Mouse (Mus musculus): ENCODE results near the gene Slc11a2. TPM values are rescaled to one million over a fixed set of nuclear protein-coding genes. Genes with fewer than 3 reads are reported as not detected.

The Slc11a2 gene
- total RNA-seq (2021) = 10 to 100 TPM; 60.0 to 70.8 TPM
- long read RNA-seq, experiment 1, full-length matches to known transcripts = 28 of 53 reads
- long read RNA-seq, experiment 1, partial matches to known transcripts = 10 of 53 reads
- long read RNA-seq, experiment 1, other reads (novel, unspliced or antisense) = 15 of 53 reads
- long read RNA-seq, experiment 2, full-length matches to known transcripts = 14 of 51 reads
- long read RNA-seq, experiment 2, partial matches to known transcripts = 18 of 51 reads
- long read RNA-seq, experiment 2, other reads (novel, unspliced or antisense) = 19 of 51 reads

DNA sequence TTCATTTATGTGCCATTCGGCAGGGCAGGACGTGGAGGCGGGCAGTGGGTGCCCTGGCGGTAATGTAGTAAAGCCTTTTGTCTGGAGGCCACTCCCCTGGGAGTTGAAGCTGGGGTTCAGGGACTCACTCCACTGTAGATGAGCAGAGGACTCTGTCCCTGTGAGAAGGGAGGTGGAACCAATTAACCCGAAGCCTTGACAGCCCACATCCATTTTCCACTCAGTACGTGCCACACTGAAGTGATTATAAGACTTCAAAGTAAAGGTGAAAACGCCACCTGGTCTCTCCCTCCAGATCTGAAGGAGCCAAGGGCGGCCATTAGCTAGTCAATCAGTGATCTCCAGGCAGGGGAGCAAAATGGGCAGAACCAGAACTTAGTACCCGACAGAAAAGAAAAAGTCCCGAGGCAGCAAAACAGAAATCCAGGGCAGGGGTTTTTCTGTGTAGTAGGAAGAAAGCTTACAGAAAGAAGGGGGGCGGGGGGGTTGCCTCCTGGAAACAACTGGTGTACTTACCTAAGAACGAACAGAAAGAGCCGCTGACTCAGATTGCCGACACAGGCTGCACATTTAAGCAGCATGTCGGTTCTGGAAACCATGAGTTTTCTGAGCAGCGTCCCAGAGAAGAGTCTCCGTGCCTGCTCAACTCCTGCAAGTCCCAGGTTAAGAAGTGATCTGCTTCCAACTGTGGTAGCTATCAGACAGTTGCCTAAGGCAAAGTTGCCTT is at the start of gene Slc11a2:
Gene Slc11a2, minus strand, starts transcription at position 677 of the 727 bp plus-strand sequence.
- peak within 1 kb of the TSS; percentile 92; the same call in 1 of the 2 replicates for H3K4me3 ChIP-seq
- no peak for TF ChIP-seq CTCF (IDR thresholded peaks at IDR 0.05)

GRCm38 (mm10) chr15:100473926-100474503 is 49.1 kb upstream of the Slc11a2 start:
- H3K4me3 ChIP-seq = no peak overlapping the region
- no peak overlapping the region for H3K27ac ChIP-seq
- no peak for TF ChIP-seq CTCF (IDR thresholded peaks at IDR 0.05)
- intact Hi-C loops (cut with DNase I) = no loop called here
- DNase-seq (ENCODE audit: extremely low spot score in 1 of 2, low spot score in 2 of 2) = no peak

More for the DNA sequence above, at the start of gene Slc11a2:
- no peak for DNase-seq (ENCODE audit: extremely low spot score in 1 of 2, low spot score in 2 of 2)
- intact Hi-C loops (cut with DNase I) = no loop called here
- no peak within 1 kb of the TSS for H3K27ac ChIP-seq

GRCm38 (mm10) chr15:100470037-100470436 is 45.2 kb upstream of the Slc11a2 start:
- peak overlapping the region; percentile 97 for H3K4me3 ChIP-seq
- no peak for DNase-seq (ENCODE audit: extremely low spot score in 1 of 2, low spot score in 2 of 2)
- intact Hi-C loops (cut with DNase I) = no loop called here
- no peak overlapping the region for H3K27ac ChIP-seq
- no peak for TF ChIP-seq CTCF (IDR thresholded peaks at IDR 0.05)

DNA sequence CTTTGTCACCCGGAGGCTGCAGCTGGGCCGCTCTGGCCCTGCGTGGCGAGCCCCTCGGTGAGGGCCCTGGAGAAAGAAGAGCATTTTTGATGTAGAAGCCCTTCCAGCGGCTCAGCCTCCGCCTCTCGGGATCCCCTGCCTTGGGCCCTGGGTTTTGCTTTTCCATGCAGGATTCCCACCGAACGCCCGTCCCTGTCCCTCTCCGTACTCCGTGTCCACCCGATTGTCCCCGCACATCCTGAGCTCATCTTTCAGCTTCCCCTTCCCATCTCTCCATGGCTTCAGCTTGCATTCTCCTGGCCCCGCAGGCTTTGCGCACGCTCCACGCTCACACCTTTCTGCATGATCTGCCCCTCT is 44.3 kb upstream of the Slc11a2 start:
- Histone ChIP-seq H3K27ac (peak overlapping the region; percentile 96), H3K4me3 (peak overlapping the region; percentile 97)
- no peak for TF ChIP-seq CTCF (IDR thresholded peaks at IDR 0.05)
- no peak for DNase-seq (ENCODE audit: extremely low spot score in 1 of 2, low spot score in 2 of 2)
- intact Hi-C loops (cut with DNase I) = loop anchor here (2.0 to 5.0 kb wide), 2 partner anchors 26 to 213 kb away; partner anchors contain the start of gene Csrnp2

- TF ChIP-seq CTCF (IDR thresholded peaks at IDR 0.05) = peak; percentile 96
- DNase-seq (ENCODE audit: extremely low spot score in 1 of 2, low spot score in 2 of 2) = peak; percentile 90 to 92
- H3K4me3 ChIP-seq = peak within 1 kb of the TSS; percentile 97
- intact Hi-C loops (cut with DNase I) = loop anchor here (2.0 to 5.0 kb wide), 2 partner anchors 26 to 214 kb away; partner anchors contain the start of gene Csrnp2
- H3K27ac ChIP-seq = peak within 1 kb of the TSS; percentile 96
Observed at GRCm38 (mm10) chr15:100468295-100469188, 43.7 kb upstream of the Slc11a2 start, which contains the start of gene Letmd1. Gene Letmd1 (plus strand): TSS chr15:100469023.

- Histone ChIP-seq H3K4me3 (peak overlapping the region; percentile 97), H3K27ac (no peak overlapping the region)
- TF ChIP-seq CTCF (IDR thresholded peaks at IDR 0.05) = no peak
- intact Hi-C loops (cut with DNase I) = loop anchor here (2.0 to 5.0 kb wide), 2 partner anchors 27 to 215 kb away; partner anchors contain the start of gene Csrnp2
- no peak for DNase-seq (ENCODE audit: extremely low spot score in 1 of 2, low spot score in 2 of 2)
Observed at GRCm38 (mm10) chr15:100467738-100468137, 42.9 kb upstream of the Slc11a2 start.

- TF ChIP-seq CTCF (IDR thresholded peaks at IDR 0.05) = peak; percentile 28
- intact Hi-C loops (cut with DNase I) = loop anchor here (5.0 kb wide), 1 partner anchor 217 kb away; no protein-coding TSS in a partner anchor
- Histone ChIP-seq H3K4me3 (no peak overlapping the region), H3K27ac (no peak overlapping the region)
- no peak for DNase-seq (ENCODE audit: extremely low spot score in 1 of 2, low spot score in 2 of 2)
Observed at GRCm38 (mm10) chr15:100465432-100465831, 40.6 kb upstream of the Slc11a2 start.

DNA sequence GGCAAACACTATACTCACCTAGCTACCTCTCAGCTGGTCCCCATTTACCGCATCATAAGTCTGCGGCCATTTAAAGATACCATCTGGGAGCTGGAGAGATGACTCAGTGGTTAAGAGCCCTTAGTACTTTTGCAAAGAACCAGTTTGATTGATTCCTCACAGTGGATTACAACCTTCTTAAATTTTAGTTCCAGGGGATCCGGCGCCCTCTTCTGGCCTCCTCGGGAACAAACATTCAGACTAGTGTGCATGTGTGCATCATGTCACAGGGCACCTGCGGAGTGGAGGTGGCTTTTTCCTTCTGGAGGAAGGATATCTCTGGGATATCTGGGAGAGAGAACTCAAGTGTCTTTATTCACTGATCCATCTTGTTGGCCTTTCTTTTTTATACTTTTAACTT is 38.8 kb upstream of the Slc11a2 start:
- peak; percentile 60 to 69 for DNase-seq (ENCODE audit: extremely low spot score in 1 of 2, low spot score in 2 of 2)
- Histone ChIP-seq H3K4me3 (no peak overlapping the region), H3K27ac (no peak overlapping the region)
- intact Hi-C loops (cut with DNase I) = loop anchor here (5.0 kb wide), 1 partner anchor 441 kb away; no protein-coding TSS in a partner anchor
- TF ChIP-seq CTCF (IDR thresholded peaks at IDR 0.05) = peak; percentile 73

- no peak for DNase-seq (ENCODE audit: extremely low spot score in 1 of 2, low spot score in 2 of 2)
- H3K27ac ChIP-seq = no peak overlapping the region
- intact Hi-C loops (cut with DNase I) = loop anchor here (5.0 kb wide), 1 partner anchor 440 kb away; no protein-coding TSS in a partner anchor
- TF ChIP-seq CTCF (IDR thresholded peaks at IDR 0.05) = no peak
- no peak overlapping the region for H3K4me3 ChIP-seq
Observed at GRCm38 (mm10) chr15:100462086-100462485, 37.2 kb upstream of the Slc11a2 start.

DNA sequence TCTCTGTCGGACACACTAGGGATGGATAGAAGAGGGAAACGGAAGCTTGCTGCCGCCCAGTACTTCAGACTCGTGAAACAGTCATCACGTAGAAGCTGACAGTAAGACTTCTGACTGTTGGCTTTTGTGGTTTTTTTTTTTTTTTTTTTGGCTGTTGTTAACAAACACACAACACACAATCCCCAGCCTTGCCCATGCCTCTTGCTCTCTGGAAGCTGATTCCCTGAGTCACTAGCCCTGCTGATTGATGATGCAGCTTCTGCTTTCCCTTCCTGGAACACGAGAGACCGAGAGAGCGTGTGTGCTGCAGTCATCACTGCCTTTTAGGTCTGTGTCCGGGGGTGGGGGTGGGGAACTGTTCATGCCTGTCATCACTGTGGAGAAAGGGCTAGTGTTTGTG is 36.8 kb upstream of the Slc11a2 start:
- intact Hi-C loops (cut with DNase I) = loop anchor here (5.0 kb wide), 1 partner anchor 439 kb away; no protein-coding TSS in a partner anchor
- TF ChIP-seq CTCF (IDR thresholded peaks at IDR 0.05) = no peak
- DNase-seq (ENCODE audit: extremely low spot score in 1 of 2, low spot score in 2 of 2) = no peak
- Histone ChIP-seq H3K27ac (no peak overlapping the region), H3K4me3 (no peak overlapping the region)

DNA sequence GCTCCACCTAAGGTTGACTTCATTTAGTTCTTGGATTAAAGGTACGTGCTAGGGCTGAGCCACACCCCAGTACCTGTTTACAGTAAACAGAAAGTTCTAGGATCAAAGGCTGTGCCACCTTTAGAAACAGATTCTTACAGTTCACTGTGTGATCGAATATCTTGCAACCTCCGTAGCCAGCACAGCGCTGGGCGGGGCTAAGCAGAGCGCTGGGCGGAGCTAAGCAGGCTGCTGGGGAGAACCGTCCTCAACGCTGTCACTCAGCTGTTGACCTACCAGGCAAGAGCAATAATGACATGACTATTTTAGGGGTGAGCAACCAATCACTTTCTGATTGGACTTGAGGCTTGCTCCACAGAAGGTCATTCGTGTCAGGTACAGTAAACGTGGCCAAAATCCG is 36.1 kb upstream of the Slc11a2 start:
- H3K27ac ChIP-seq = no peak overlapping the region
- no peak for TF ChIP-seq CTCF (IDR thresholded peaks at IDR 0.05)
- no peak overlapping the region for H3K4me3 ChIP-seq
- intact Hi-C loops (cut with DNase I) = loop anchor here (5.0 kb wide), 1 partner anchor 439 kb away; no protein-coding TSS in a partner anchor
- DNase-seq (ENCODE audit: extremely low spot score in 1 of 2, low spot score in 2 of 2) = no peak
